In the genomic region with DNA sequence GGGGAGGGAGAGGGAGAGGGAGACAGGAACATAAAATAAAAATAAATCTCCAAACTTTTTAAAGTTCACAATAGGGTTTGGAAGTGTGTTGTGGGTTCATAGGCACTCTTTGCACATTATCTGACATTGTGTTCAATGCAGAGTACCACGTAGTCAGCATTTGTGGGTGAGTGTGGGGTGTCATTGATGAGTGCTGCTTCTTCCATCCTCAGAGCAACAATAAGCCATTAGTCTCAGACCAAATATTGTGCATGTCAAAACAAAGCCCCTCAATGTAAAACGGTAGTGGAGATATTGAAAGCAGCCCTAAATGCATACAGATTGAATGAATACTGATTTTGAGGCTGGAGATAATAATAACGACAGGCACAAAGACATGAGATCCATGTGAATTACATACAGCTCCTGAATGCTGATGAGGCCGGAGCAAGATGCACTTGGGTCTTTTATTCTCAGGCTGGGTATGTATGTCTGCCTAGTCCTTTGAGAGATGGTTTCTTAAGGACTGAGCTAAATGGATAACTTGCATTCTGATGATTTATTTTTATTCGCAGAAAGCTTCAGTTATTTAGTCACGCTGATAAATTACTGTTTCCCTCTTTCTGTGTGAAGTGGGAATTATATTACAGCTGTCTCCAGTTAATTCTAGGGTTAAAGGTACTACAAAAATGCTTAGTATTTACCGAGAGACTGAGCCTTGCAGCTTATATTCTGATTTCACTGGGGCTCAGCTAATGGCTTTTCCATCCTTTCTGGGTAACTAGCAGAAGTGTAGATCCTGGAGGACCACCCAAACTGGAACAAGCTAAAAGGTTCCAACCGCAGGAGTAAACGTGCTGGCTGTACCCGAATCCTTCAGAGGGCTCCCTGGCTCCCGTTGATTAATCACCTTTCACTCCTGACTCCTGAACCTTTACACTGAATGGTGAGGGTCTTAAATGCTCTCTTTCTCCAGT, we compare ENCODE assay signal across 15 mouse cellular contexts.
DNase-seq lines count a peak whose midpoint lies in the region; ATAC-seq and TF ChIP-seq lines count a peak whose summit lies in the region.
"Had no signal": no experiment of that assay in that cellular context is flagged by ENCODE, and none has a peak within 500 bp of the region (broad histone marks: within the 10 kb centered on the region; RNA-seq: fewer than 3 reads in every experiment).

No protein-coding gene starts in this region.

- no peak overlapping the region for H3K9ac ChIP-seq in forebrain, embryonic 11.5 days (ENCODE audit: low read length)
- no peak overlapping the region for H3K9ac ChIP-seq in forebrain, embryonic 14.5 days (ENCODE audit: low read length)
- H3K9ac ChIP-seq in limb, embryonic 14.5 days (ENCODE audit: low read depth, low read length, severe bottlenecking) = no peak overlapping the region
- H3K9ac ChIP-seq in intestine, embryonic 15.5 days = no peak overlapping the region
- H3K9ac ChIP-seq: lung, embryonic 15.5 days had no signal

- H3K4me1 ChIP-seq in forebrain, embryonic 11.5 days (replicated peaks; ENCODE audit: control insufficient read depth, insufficient read depth, low read length) = no peaks in the 10 kb centered on the region
- peaks cover 22% of the 10 kb centered on the region for H3K4me1 ChIP-seq in forebrain, embryonic 10.5 days
- H3K4me1 ChIP-seq in forebrain, embryonic 14.5 days (ENCODE audit: control insufficient read depth, insufficient read depth, low read length) = 0 out of 2 replicates have a peak, but pooled peaks cover 2% of the 10 kb centered on the region
- H3K4me1 ChIP-seq in limb, embryonic 14.5 days (ENCODE audit: control insufficient read depth, insufficient read depth, low read length) = peaks cover 12% of the 10 kb centered on the region
- no peaks in the 10 kb centered on the region for H3K4me1 ChIP-seq in intestine, embryonic 15.5 days (replicated peaks)
- H3K4me1 ChIP-seq: lung, embryonic 15.5 days had no signal

- WGBS in forebrain, embryonic 11.5 days = 46% methylated on average over 11 of the region's 11 CpGs
- 65% methylated on average over 11 of the region's 11 CpGs for WGBS in forebrain, embryonic 10.5 days
- 39% methylated on average over 11 of the region's 11 CpGs for WGBS in forebrain, embryonic 14.5 days
- 33% methylated on average over 11 of the region's 11 CpGs for WGBS in limb, embryonic 14.5 days
- 56% methylated on average over 11 of the region's 11 CpGs for WGBS in intestine, embryonic 15.5 days

- no peak for DNase-seq in forebrain, embryonic 11.5 days (ENCODE audit: low spot score)
- no peak for DNase-seq in forebrain, embryonic 10.5 days (ENCODE audit: extremely low spot score, low spot score)
- peak; percentile 76 for DNase-seq in embryo, embryonic 10.5 days (ENCODE audit: low spot score)
- DNase-seq in forebrain, embryonic 14.5 days (ENCODE audit: low spot score) = peak; percentile 67
- DNase-seq in limb, embryonic 14.5 days (ENCODE audit: low spot score) = peak; percentile 58
- DNase-seq in urinary bladder, adult 2 months (ENCODE audit: low spot score) = no peak
- no peak for DNase-seq in frontal cortex, postnatal 25 days (ENCODE audit: low spot score in 2 of 2)
- DNase-seq: cerebellum, adult 11-12 months; gastrocnemius, postnatal 36 days; heart, postnatal 10 days; layer of hippocampus, adult 9-11 months; left cerebral cortex, postnatal 4 days had no signal

- H3K36me3 ChIP-seq in forebrain, embryonic 11.5 days (ENCODE audit: control insufficient read depth, insufficient read depth, low read length) = no peaks in the 10 kb centered on the region
- no peaks in the 10 kb centered on the region for H3K36me3 ChIP-seq in forebrain, embryonic 10.5 days (replicated peaks)
- no peaks in the 10 kb centered on the region for H3K36me3 ChIP-seq in forebrain, embryonic 14.5 days (ENCODE audit: control insufficient read depth, insufficient read depth, low read length)
- no peaks in the 10 kb centered on the region for H3K36me3 ChIP-seq in limb, embryonic 14.5 days (ENCODE audit: control insufficient read depth, insufficient read depth, low read length)
- H3K36me3 ChIP-seq in intestine, embryonic 15.5 days = no peaks in the 10 kb centered on the region
- H3K36me3 ChIP-seq: lung, embryonic 15.5 days had no signal

- no peak overlapping the region for H3K4me3 ChIP-seq in forebrain, embryonic 11.5 days (ENCODE audit: low read depth, low read length)
- H3K4me3 ChIP-seq in forebrain, embryonic 10.5 days = no peak overlapping the region
- no peak overlapping the region for H3K4me3 ChIP-seq in forebrain, embryonic 14.5 days (ENCODE audit: low read depth, low read length)
- H3K4me3 ChIP-seq in limb, embryonic 14.5 days (replicated peaks; ENCODE audit: low read length) = no peak overlapping the region
- no peak overlapping the region for H3K4me3 ChIP-seq in intestine, embryonic 15.5 days (replicated peaks)
- H3K4me3 ChIP-seq: lung, embryonic 15.5 days had no signal

- H3K9me3 ChIP-seq in forebrain, embryonic 11.5 days (ENCODE audit: control insufficient read depth, low read length) = no peaks in the 10 kb centered on the region
- no peaks in the 10 kb centered on the region for H3K9me3 ChIP-seq in forebrain, embryonic 10.5 days
- H3K9me3 ChIP-seq in forebrain, embryonic 14.5 days (replicated peaks; ENCODE audit: control insufficient read depth, low read length) = no peaks in the 10 kb centered on the region
- H3K9me3 ChIP-seq in limb, embryonic 14.5 days (ENCODE audit: control insufficient read depth, low read length) = no peaks in the 10 kb centered on the region
- no peaks in the 10 kb centered on the region for H3K9me3 ChIP-seq in intestine, embryonic 15.5 days
- H3K9me3 ChIP-seq: lung, embryonic 15.5 days had no signal

- no peak for TF ChIP-seq POLR2A in limb, embryonic 14.5 days (IDR thresholded peaks at IDR 0.05; ENCODE audit: borderline replicate concordance, extremely low read depth, insufficient read depth, insufficient read length)

- H3K4me2 ChIP-seq in forebrain, embryonic 11.5 days (ENCODE audit: low read depth, low read length, severe bottlenecking) = no peak overlapping the region
- H3K4me2 ChIP-seq in forebrain, embryonic 14.5 days (ENCODE audit: low read length) = no peak overlapping the region
- H3K4me2 ChIP-seq in limb, embryonic 14.5 days (replicated peaks; ENCODE audit: low read depth, low read length, severe bottlenecking) = no peak overlapping the region
- H3K4me2 ChIP-seq in intestine, embryonic 15.5 days (replicated peaks) = no peak overlapping the region
- H3K4me2 ChIP-seq: lung, embryonic 15.5 days had no signal

- no peak overlapping the region for H3K27ac ChIP-seq in forebrain, embryonic 11.5 days (ENCODE audit: low read depth, low read length)
- no peak overlapping the region for H3K27ac ChIP-seq in forebrain, embryonic 10.5 days
- H3K27ac ChIP-seq in forebrain, embryonic 14.5 days (ENCODE audit: low read depth, low read length) = no peak overlapping the region
- H3K27ac ChIP-seq in limb, embryonic 14.5 days (replicated peaks; ENCODE audit: low read depth, low read length) = no peak overlapping the region; the same call in 1 of the 2 replicates
- H3K27ac ChIP-seq in intestine, embryonic 15.5 days = no peak overlapping the region
- H3K27ac ChIP-seq: lung, embryonic 15.5 days had no signal

- H3K27me3 ChIP-seq in forebrain, embryonic 11.5 days (ENCODE audit: control insufficient read depth, insufficient read depth, low read length) = no peaks in the 10 kb centered on the region
- no peaks in the 10 kb centered on the region for H3K27me3 ChIP-seq in forebrain, embryonic 10.5 days (ENCODE audit: poor library complexity, severe bottlenecking)
- H3K27me3 ChIP-seq in forebrain, embryonic 14.5 days (replicated peaks; ENCODE audit: control insufficient read depth, insufficient read depth, low read length) = no peaks in the 10 kb centered on the region
- no peaks in the 10 kb centered on the region for H3K27me3 ChIP-seq in limb, embryonic 14.5 days (ENCODE audit: control insufficient read depth, insufficient read depth, low read length)
- H3K27me3 ChIP-seq in intestine, embryonic 15.5 days (replicated peaks) = no peaks in the 10 kb centered on the region
- H3K27me3 ChIP-seq: lung, embryonic 15.5 days had no signal

- peak; percentile 58; the same call in 1 of the 2 replicates for ATAC-seq in forebrain, embryonic 11.5 days (replicated peaks; ENCODE audit: low FRiP score)
- peak; percentile 90 for ATAC-seq in forebrain, embryonic 14.5 days
- peak; percentile 60; the same call in 1 of the 2 replicates for ATAC-seq in limb, embryonic 14.5 days (ENCODE audit: low FRiP score, low read depth)
- no peak for ATAC-seq in intestine, embryonic 15.5 days
- ATAC-seq: intestine, postnatal 0 days had no signal

Comparison
In these comparisons a context has a peak if more than half of its experiments do, and no peak if none do; other contexts are left out.
1. DNase-seq: peak in embryo, embryonic 10.5 days (single experiment), forebrain, embryonic 14.5 days (single experiment) and limb, embryonic 14.5 days (single experiment); none in forebrain, embryonic 11.5 days (single experiment), forebrain, embryonic 10.5 days (single experiment), urinary bladder, adult 2 months (single experiment) and frontal cortex, postnatal 25 days (0 of 2).